Mouse (Mus musculus) forelimb bud, embryonic 11.5 days (tissue): ENCODE results near the gene Lrrn4.

Experiments used
- DNase-seq: peaks from one replicate; pipeline ENCODE4 v3.0.0-alpha.2; 2012; ENCODE audit warnings: low read depth, low spot score

Lrrn4 gene

GRCm38 (mm10) chr2:132871663-132872062 is 9.0 kb downstream of the Lrrn4 start:
- DNase-seq: no peak

GRCm38 (mm10) chr2:132870286-132870685 is 10.4 kb downstream of the Lrrn4 start:
- no peak for DNase-seq

GRCm38 (mm10) chr2:132869682-132870081 is 11.0 kb downstream of the Lrrn4 start:
- no peak for DNase-seq

GRCm38 (mm10) chr2:132867521-132867920 is 13.2 kb downstream of the Lrrn4 start:
- DNase-seq: no peak

- DNase-seq: no peak
These were observed 17.4 kb downstream of the Lrrn4 start for GRCm38 (mm10) chr2:132863325-132863724.

- no peak for DNase-seq
These were observed 19.2 kb downstream of the Lrrn4 start for GRCm38 (mm10) chr2:132861456-132861855.

GRCm38 (mm10) chr2:132860435-132860834 is 20.3 kb downstream of the Lrrn4 start:
- no peak for DNase-seq

- no peak for DNase-seq
These were observed 24.4 kb downstream of the Lrrn4 start for GRCm38 (mm10) chr2:132856333-132856732.

- DNase-seq: no peak
These were observed 27.6 kb downstream of the Lrrn4 start for GRCm38 (mm10) chr2:132853051-132853450.

- no peak for DNase-seq
These were observed 31.6 kb downstream of the Lrrn4 start for GRCm38 (mm10) chr2:132849141-132849540.

- DNase-seq: no peak
These were observed 32.3 kb downstream of the Lrrn4 start for GRCm38 (mm10) chr2:132848361-132848760.

- peak; percentile 3 for DNase-seq
These were observed 33.1 kb downstream of the Lrrn4 start for GRCm38 (mm10) chr2:132847581-132847980.

GRCm38 (mm10) chr2:132846407-132847358 is 34.0 kb downstream of the Lrrn4 start, which contains the start of gene Crls1:
Crls1 (plus strand) TSS chr2:132846666.
- peak; percentile 97 for DNase-seq

GRCm38 (mm10) chr2:132841071-132841470 is 39.6 kb downstream of the Lrrn4 start:
- no peak for DNase-seq
